Mouse (Mus musculus) hindbrain, embryonic 10.5 days (tissue): ENCODE data around the gene Ager. TPM values are rescaled to one million over a fixed set of nuclear protein-coding genes. Genes with fewer than 3 reads are reported as not detected.

Source experiments
- DNase-seq: peaks from one replicate; pipeline ENCODE4 v3.0.0-alpha.2; 2017; ENCODE audit warnings: low spot score
- H3K27ac ChIP-seq: fragments of 300-500 bp; sonication (generic); 2 replicates; pipeline ENCODE4 v1.5.1; 2016; ENCODE audit warnings: mild to moderate bottlenecking, moderate library complexity
- H3K27me3 ChIP-seq: fragments of 300-500 bp; sonication (generic); 2 replicates; pipeline ENCODE4 v1.6.1; 2016; ENCODE audit warnings: mild to moderate bottlenecking; ENCODE audit not compliant: poor library complexity, insufficient read depth, severe bottlenecking
- H3K36me3 ChIP-seq: fragments of 300-500 bp; sonication (generic); 2 replicates; pipeline ENCODE4 v1.6.1; 2016; ENCODE audit warnings: mild to moderate bottlenecking, moderate library complexity
- H3K4me1 ChIP-seq: fragments of 300-500 bp; sonication (generic); replicated peaks from 2 replicates; pipeline ENCODE4 v1.6.1; 2016; ENCODE audit warnings: mild to moderate bottlenecking
- H3K4me3 ChIP-seq: fragments of 300-500 bp; sonication (generic); 2 replicates; pipeline ENCODE4 v1.5.1; 2016; ENCODE audit warnings: mild to moderate bottlenecking, moderate library complexity
- H3K9me3 ChIP-seq: fragments of 300-500 bp; sonication (generic); 2 replicates; pipeline ENCODE4 v1.6.1; 2016; ENCODE audit warnings: mild to moderate bottlenecking, moderate library complexity
- WGBS: fragments of 180-500 bp; shearing (Covaris S2); methylation state at CpG from one replicate; pipeline ENCODE4 v1.1.7; 2016; 5-methylcytosine and 5-hydroxymethylcytosine counted together
- polyA plus RNA-seq: library from polyadenylated mRNA; unstranded; fragments of >200 nt; fragmentation: Nextera tagmentation; extraction: Ambion mirVana; gene quantifications from 2 replicates; pipeline ENCODE4 v1.2.1, GENCODE M21; 2016

The Ager gene
- polyA plus RNA-seq: 2.0 and 2.7 TPM in 2 replicates

- Histone ChIP-seq H3K27me3 (no peaks in the 10 kb centered on the region), H3K4me1 (peaks cover 80% of the 10 kb centered on the region), H3K36me3 (peaks cover 62% of the 10 kb centered on the region), H3K9me3 (no peaks in the 10 kb centered on the region), H3K27ac (peak within 1 kb of the TSS; percentile 66), H3K4me3 (peak within 1 kb of the TSS; percentile 11; the same call in 1 of the 2 replicates)
- DNase-seq: no peak
- 23% methylated on average over 6 of the region's 6 CpGs for WGBS
These were observed at the start of gene Ager for GRCm38 (mm10) chr17:34597566-34598095. Ager (plus strand) TSS chr17:34597862.

GRCm38 (mm10) chr17:34549156-34549555, 48.5 kb upstream of the Ager start:
- H3K27ac ChIP-seq: no peak overlapping the region
- 90% methylated on average over 3 of the region's 3 CpGs for WGBS
- no peak for DNase-seq
- no peaks in the 10 kb centered on the region for H3K9me3 ChIP-seq
- H3K36me3 ChIP-seq: no peaks in the 10 kb centered on the region
- no peaks in the 10 kb centered on the region for H3K4me1 ChIP-seq
- H3K27me3 ChIP-seq: no peaks in the 10 kb centered on the region
- no peak overlapping the region for H3K4me3 ChIP-seq

DNA sequence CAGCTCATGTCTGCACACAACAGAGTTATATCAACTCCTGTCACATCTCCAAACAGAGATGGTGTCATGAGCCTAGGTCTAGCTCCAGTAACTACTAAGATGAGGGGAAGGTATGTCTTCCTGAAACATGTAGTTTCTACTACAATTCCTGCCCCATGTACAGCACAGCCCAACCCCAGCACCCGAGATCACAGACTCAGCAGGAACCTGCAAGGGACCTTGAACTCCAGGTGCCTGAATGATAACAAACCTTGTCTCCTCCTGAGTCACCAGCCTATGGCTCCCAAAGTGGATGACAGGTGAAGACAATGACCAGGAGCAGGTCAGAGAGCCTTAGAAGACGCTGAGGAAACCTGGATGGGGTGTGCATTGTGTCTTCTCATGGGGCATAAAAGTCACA, 47.8 kb upstream of the Ager start:
- WGBS: 81% methylated on average over 2 of the region's 2 CpGs
- Histone ChIP-seq H3K4me1 (no peaks in the 10 kb centered on the region), H3K27me3 (no peaks in the 10 kb centered on the region), H3K36me3 (no peaks in the 10 kb centered on the region), H3K9me3 (no peaks in the 10 kb centered on the region), H3K27ac (no peak overlapping the region), H3K4me3 (no peak overlapping the region)
- DNase-seq: no peak

- Histone ChIP-seq H3K4me3 (no peak overlapping the region), H3K27ac (no peak overlapping the region), H3K36me3 (no peaks in the 10 kb centered on the region), H3K4me1 (no peaks in the 10 kb centered on the region), H3K27me3 (no peaks in the 10 kb centered on the region), H3K9me3 (no peaks in the 10 kb centered on the region)
- 25% methylated on average over 5 of the region's 5 CpGs for WGBS
- DNase-seq: peak; percentile 78
These were observed 42.2 kb upstream of the Ager start for GRCm38 (mm10) chr17:34555483-34555882.

- H3K4me1 ChIP-seq: peaks cover 5% of the 10 kb centered on the region; the same call in 1 of the 2 replicates
- WGBS: 88% methylated on average over 8 of the region's 8 CpGs
- no peak overlapping the region for H3K4me3 ChIP-seq
- no peaks in the 10 kb centered on the region for H3K9me3 ChIP-seq
- no peaks in the 10 kb centered on the region for H3K27me3 ChIP-seq
- no peaks in the 10 kb centered on the region for H3K36me3 ChIP-seq
- no peak overlapping the region for H3K27ac ChIP-seq
- no peak for DNase-seq
These were observed 41.3 kb upstream of the Ager start for GRCm38 (mm10) chr17:34556406-34556805.

DNA sequence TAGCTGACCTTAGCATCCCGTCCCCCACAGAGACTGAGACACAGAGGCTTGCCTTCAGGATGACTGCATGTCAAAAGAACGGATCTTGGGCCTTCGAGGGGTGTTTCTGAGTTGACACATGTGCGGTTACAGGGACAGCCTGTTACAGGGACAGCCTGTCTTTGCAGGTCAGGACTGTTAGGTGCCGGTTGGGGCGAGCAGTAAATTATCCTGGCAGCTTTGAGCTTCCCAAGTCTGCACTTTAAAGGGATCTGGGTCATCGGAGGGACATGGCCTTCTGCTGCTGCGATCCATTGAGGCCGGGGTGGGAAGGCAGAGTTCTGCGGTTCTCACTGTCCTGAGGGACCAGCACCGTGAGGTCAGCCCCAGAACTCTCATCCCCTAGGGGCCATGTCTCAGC, 40.3 kb upstream of the Ager start:
- Histone ChIP-seq H3K27ac (no peak overlapping the region), H3K9me3 (no peaks in the 10 kb centered on the region), H3K4me1 (peaks cover 6% of the 10 kb centered on the region; the same call in 1 of the 2 replicates), H3K4me3 (no peak overlapping the region), H3K36me3 (no peaks in the 10 kb centered on the region), H3K27me3 (no peaks in the 10 kb centered on the region)
- DNase-seq: no peak
- WGBS: 80% methylated on average over 11 of the region's 11 CpGs

DNA sequence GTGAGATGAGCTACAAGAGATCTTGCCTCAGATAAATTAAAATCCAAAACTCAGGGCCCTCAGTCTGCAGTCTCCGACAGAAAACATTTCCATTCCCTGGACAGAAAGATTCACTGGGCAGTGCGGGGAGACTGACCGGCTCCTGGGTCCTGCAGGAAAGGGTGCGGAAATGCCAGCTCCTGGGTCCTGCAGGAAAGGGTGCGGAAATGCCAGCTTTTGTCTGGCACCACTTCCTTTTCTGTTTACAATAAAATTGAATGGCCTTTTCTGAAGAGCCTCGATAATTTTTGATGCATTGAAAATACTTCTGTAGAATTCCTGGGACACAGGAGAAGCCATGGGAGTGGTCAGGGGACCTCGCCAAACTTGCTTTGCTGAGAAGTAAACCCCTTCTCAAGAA, 38.5 kb upstream of the Ager start:
- no peak for DNase-seq
- no peak overlapping the region for H3K27ac ChIP-seq
- H3K27me3 ChIP-seq: no peaks in the 10 kb centered on the region
- H3K4me3 ChIP-seq: no peak overlapping the region
- H3K9me3 ChIP-seq: no peaks in the 10 kb centered on the region
- H3K4me1 ChIP-seq: peaks cover 10% of the 10 kb centered on the region
- no peaks in the 10 kb centered on the region for H3K36me3 ChIP-seq
- 90% methylated on average over 7 of the region's 7 CpGs for whole genome bisulfite sequencing

DNA sequence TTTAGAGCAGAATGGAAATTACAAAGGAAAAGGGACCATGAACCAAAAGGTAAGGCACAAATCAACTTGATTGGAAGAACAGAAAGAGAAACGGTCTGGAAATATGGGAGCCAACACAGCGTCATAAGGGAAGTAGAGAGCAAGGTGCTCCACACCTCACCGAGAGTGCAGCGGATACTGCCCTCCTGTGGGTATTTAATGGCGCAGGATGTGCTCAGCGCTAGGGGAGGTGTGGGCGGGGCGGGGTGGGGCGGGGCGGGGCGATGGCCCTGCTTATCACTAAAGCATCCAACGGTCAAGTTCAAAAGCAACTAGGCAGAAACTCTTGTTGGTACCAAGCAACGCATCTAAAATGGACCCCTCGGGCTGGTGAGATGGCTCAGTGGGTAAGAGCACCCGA, 37.8 kb upstream of the Ager start:
- DNase-seq: no peak
- no peaks in the 10 kb centered on the region for H3K36me3 ChIP-seq
- H3K27me3 ChIP-seq: 0 out of 2 replicates have a peak, but pooled peaks cover 2% of the 10 kb centered on the region
- 27% methylated on average over 15 of the region's 15 CpGs for WGBS
- peaks cover 18% of the 10 kb centered on the region for H3K4me1 ChIP-seq
- no peak overlapping the region for H3K4me3 ChIP-seq
- H3K9me3 ChIP-seq: no peaks in the 10 kb centered on the region
- H3K27ac ChIP-seq: no peak overlapping the region

DNA sequence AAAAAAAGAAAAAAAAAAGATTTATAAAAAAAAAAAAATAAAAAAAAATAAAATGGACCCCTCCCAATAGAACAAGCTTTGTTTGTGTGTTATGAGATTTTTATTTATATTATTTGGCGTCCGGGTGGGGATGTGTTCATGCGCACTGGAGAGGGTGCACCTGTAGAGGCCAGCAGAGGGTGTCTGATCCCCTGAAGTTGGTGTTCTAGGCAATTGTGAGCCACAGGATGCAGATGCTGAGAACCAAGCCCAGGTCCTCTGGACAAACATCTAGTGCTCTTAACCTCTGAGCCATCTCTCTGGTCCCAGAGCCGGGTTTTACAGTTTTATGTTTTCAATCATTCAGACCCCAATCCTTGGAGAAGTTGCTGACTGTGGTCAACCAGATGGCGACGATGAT, 37.2 kb upstream of the Ager start:
- no peak for DNase-seq
- Histone ChIP-seq H3K4me3 (no peak overlapping the region), H3K27ac (no peak overlapping the region), H3K36me3 (no peaks in the 10 kb centered on the region), H3K27me3 (0 out of 2 replicates have a peak, but pooled peaks cover 4% of the 10 kb centered on the region), H3K4me1 (peaks cover 21% of the 10 kb centered on the region), H3K9me3 (no peaks in the 10 kb centered on the region)
- 92% methylated on average over 6 of the region's 6 CpGs for WGBS

DNA sequence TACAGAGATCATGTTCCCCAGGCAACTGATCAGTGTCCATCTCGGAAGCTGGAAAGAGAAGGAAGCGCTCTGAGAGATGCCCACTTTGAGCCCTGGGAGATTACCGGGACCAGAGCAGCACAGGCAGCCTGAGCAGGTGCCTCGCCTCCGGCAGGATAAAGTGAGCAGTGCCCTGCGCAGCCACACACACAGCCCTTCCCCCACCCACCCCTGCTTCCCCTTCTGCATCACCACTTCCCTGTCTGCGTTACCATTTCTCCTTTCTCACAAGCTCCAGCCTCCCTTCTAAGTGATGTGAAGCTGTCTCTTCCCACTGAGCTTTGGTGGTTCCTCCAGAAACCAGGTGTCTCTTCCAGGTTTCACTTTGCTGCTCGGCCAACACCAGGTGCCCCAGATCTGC, 36.5 kb upstream of the Ager start:
- no peaks in the 10 kb centered on the region for H3K36me3 ChIP-seq
- 0 out of 2 replicates have a peak, but pooled peaks cover 4% of the 10 kb centered on the region for H3K27me3 ChIP-seq
- WGBS: 46% methylated on average over 8 of the region's 8 CpGs
- H3K9me3 ChIP-seq: no peaks in the 10 kb centered on the region
- peaks cover 21% of the 10 kb centered on the region for H3K4me1 ChIP-seq
- no peak for DNase-seq
- H3K4me3 ChIP-seq: no peak overlapping the region
- peak overlapping the region; percentile 56 for H3K27ac ChIP-seq

DNA sequence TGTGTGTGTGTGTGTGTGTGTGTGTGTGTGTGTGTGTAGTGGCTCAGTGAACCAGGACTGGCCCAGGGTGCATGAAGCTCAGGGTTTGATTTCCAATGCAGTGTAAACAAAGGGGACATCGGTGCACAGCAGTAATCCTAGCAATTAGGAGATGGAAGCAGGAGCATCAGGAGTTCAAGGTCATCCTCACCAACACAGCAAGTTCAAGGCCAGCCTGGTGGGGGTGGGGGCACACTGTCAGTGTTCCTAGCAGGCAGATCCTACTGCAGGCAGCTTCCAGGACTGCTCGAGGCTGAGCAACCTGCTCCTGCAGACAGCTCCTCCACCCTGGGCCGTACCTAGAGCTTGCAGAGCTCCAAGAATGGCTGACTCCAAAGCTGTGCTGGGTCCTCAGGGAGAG, 35.1 kb upstream of the Ager start:
- Histone ChIP-seq H3K27ac (no peak overlapping the region), H3K9me3 (no peaks in the 10 kb centered on the region), H3K4me3 (no peak overlapping the region), H3K36me3 (no peaks in the 10 kb centered on the region), H3K27me3 (0 out of 2 replicates have a peak, but pooled peaks cover 9% of the 10 kb centered on the region), H3K4me1 (peaks cover 21% of the 10 kb centered on the region)
- no peak for DNase-seq
- 70% methylated on average over 3 of the region's 3 CpGs for WGBS

GRCm38 (mm10) chr17:34563354-34563753, 34.3 kb upstream of the Ager start:
- H3K27me3 ChIP-seq: peaks cover 12% of the 10 kb centered on the region; the same call in 1 of the 2 replicates
- 80% methylated on average over 11 of the region's 11 CpGs for WGBS
- H3K36me3 ChIP-seq: no peaks in the 10 kb centered on the region
- H3K4me1 ChIP-seq: peaks cover 21% of the 10 kb centered on the region
- H3K27ac ChIP-seq: no peak overlapping the region
- H3K4me3 ChIP-seq: no peak overlapping the region
- no peaks in the 10 kb centered on the region for H3K9me3 ChIP-seq
- no peak for DNase-seq

DNA sequence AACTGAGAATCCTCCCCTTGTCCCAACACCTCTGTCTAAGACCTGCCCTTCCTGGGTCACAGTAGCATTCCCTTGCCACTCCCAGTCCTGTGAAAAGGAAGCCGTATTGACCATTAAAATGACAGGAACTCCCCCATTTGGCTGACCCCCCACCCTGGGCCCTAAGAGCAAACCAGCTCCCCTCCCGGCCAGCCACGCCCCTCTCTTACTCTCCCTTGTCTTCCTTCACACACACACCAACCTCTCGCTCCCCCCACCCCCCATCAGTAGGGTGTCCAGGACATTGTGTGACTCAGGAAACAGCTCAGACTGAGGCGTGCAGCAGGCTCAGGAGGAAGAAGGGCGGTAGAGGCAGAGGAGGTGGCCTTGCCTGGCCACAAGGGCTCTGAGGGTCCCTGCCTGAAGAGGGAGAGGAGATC, 33.6 kb upstream of the Ager start, which contains the start of gene Notch4:
Notch4 (plus strand) TSS at position 266 of the 419 bp plus-strand sequence.
- DNase-seq: peak; percentile 16
- Histone ChIP-seq H3K4me1 (peaks cover 21% of the 10 kb centered on the region), H3K9me3 (no peaks in the 10 kb centered on the region), H3K27ac (peak within 1 kb of the TSS; percentile 75), H3K4me3 (peak within 1 kb of the TSS; percentile 26), H3K27me3 (peaks cover 14% of the 10 kb centered on the region; the same call in 1 of the 2 replicates), H3K36me3 (no peaks in the 10 kb centered on the region)
- WGBS: 9% methylated on average over 6 of the region's 6 CpGs
